Mouse (Mus musculus) heart, postnatal 0 days (tissue): ENCODE measurements around the gene Ccdc38.

Experiments
- CTCF ChIP-seq: IDR thresholded peaks from 2 replicates; pipeline ENCODE4 v1.5.1; 2016; ENCODE audit warnings: antibody characterized with exemption, control low read depth, low read depth
- EP300 ChIP-seq: IDR thresholded peaks from 2 replicates; pipeline ENCODE4 v1.6.1; 2016; ENCODE audit warnings: antibody characterized with exemption, low read depth

DNA sequence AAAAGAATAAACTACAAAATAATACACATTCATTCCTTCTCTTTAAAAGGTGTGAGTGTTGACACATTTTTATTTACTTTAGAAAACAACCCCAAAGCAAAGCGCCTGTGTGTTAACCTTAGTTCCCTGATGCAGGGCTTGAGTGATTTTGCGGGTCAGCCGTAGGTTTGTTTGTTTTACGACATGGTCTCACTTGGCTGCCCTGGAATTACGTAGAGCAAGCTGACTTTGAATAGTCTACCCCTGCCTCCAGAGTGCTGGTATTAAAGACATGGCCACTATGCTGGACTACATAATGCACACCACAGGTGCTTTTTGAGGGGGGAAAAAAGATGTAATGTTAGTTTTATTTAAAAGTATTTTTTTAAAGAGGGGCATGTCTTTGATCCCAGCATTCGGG is 1.6 kb upstream of the Ccdc38 start:
- TF ChIP-seq EP300 (no peak), CTCF (no peak)
